Mouse (Mus musculus) heart, embryonic 11.5 days (tissue): ENCODE data around the gene Padi1. TPM values are rescaled to one million over a fixed set of nuclear protein-coding genes. Genes with fewer than 3 reads are reported as not detected.
A peak's percentile ranks its signal among the peaks of the same experiment; 100 is the strongest.

Experiments used
- ATAC-seq: fragments of 200-750 bp; cut with Nextera tagmentation; replicated peaks from 2 replicates; pipeline ENCODE4 v1.8.0; 2017; ENCODE audit warnings: moderate library complexity; ENCODE audit not compliant: insufficient number of reproducible peaks, low FRiP score, low TSS enrichment
- H3K27ac ChIP-seq: fragments of 300-500 bp; sonication (generic); 2 replicates; pipeline ENCODE4 v1.5.1; 2014; ENCODE audit warnings: mild to moderate bottlenecking, low read depth, low read length
- H3K27me3 ChIP-seq: fragments of 300-500 bp; sonication (generic); 2 replicates; pipeline ENCODE4 v1.6.1; 2014; ENCODE audit warnings: mild to moderate bottlenecking, low read length, mixed read lengths; ENCODE audit not compliant: control insufficient read depth, insufficient read depth
- H3K36me3 ChIP-seq: fragments of 300-500 bp; sonication (generic); 2 replicates; pipeline ENCODE4 v1.6.1; 2014; ENCODE audit warnings: mild to moderate bottlenecking, low read length, moderate library complexity, mixed read lengths; ENCODE audit not compliant: control insufficient read depth, insufficient read depth
- H3K4me1 ChIP-seq: fragments of 300-500 bp; sonication (generic); 2 replicates; pipeline ENCODE4 v1.6.1; 2014; ENCODE audit warnings: low read length; ENCODE audit not compliant: control insufficient read depth, insufficient read depth
- H3K4me2 ChIP-seq: fragments of 300-500 bp; sonication (generic); 2 replicates; pipeline ENCODE4 v1.6.1; 2014; ENCODE audit warnings: mild to moderate bottlenecking, moderate library complexity
- H3K4me3 ChIP-seq: fragments of 300-500 bp; sonication (generic); 2 replicates; pipeline ENCODE4 v1.5.1; 2014; ENCODE audit warnings: low read depth, low read length
- H3K9ac ChIP-seq: fragments of 300-500 bp; sonication (generic); 2 replicates; pipeline ENCODE4 v1.6.1; 2014; ENCODE audit warnings: mild to moderate bottlenecking, low read depth, low read length, moderate library complexity
- H3K9me3 ChIP-seq: fragments of 300-500 bp; sonication (generic); replicated peaks from 2 replicates; pipeline ENCODE4 v1.6.1; 2016; ENCODE audit warnings: low read length; ENCODE audit not compliant: control insufficient read depth
- WGBS: fragments of 180-500 bp; shearing (Covaris S2); extraction: QIAGEN DNeasy Blood & Tissue Kit; methylation state at CpG from one replicate; pipeline ENCODE4 v1.1.7; 2014; ENCODE audit not compliant: insufficient replicate concordance; 5-methylcytosine and 5-hydroxymethylcytosine counted together
- polyA plus RNA-seq: library from polyadenylated mRNA; unstranded; fragments of >200 nt; fragmentation: Nextera tagmentation; extraction: Ambion mirVana; gene quantifications from 2 replicates; pipeline ENCODE4 v1.2.1, GENCODE M21; 2014

The Padi1 gene
- polyA plus RNA-seq, 1 experiment from 2014 or later = 0.19 TPM

GRCm38 (mm10) chr4:140812191-140812590 lies 33.4 kb downstream of the Padi1 start:
- H3K4me1 ChIP-seq = peaks cover 54% of the 10 kb centered on the region
- 11% methylated on average over 8 of the region's 8 CpGs for WGBS
- H3K9me3 ChIP-seq = no peaks in the 10 kb centered on the region
- no peaks in the 10 kb centered on the region for H3K36me3 ChIP-seq
- peak overlapping the region; percentile 49 for H3K4me2 ChIP-seq
- peak overlapping the region; percentile 38; the same call in 1 of the 2 replicates for H3K27ac ChIP-seq
- no peak overlapping the region for H3K9ac ChIP-seq
- 0 out of 2 replicates have a peak, but pooled peaks have one; percentile 28 for ATAC-seq
- 0 out of 2 replicates have a peak, but pooled peaks cover 3% of the 10 kb centered on the region for H3K27me3 ChIP-seq
- no peak overlapping the region for H3K4me3 ChIP-seq

- Histone ChIP-seq H3K4me3 (no peak within 1 kb of the TSS), H3K4me2 (no peak within 1 kb of the TSS), H3K36me3 (no peaks in the 10 kb centered on the region), H3K27ac (no peak within 1 kb of the TSS), H3K9me3 (no peaks in the 10 kb centered on the region), H3K4me1 (peaks cover 39% of the 10 kb centered on the region), H3K27me3 (0 out of 2 replicates have a peak, but pooled peaks cover 3% of the 10 kb centered on the region), H3K9ac (no peak within 1 kb of the TSS)
- WGBS = 70% methylated on average over 16 of the region's 16 CpGs
- no peak for ATAC-seq
Observed at GRCm38 (mm10) chr4:140810458-140811260, 34.9 kb downstream of the Padi1 start, which contains the start of gene Padi3. Gene Padi3 (minus strand): TSS chr4:140810648.

GRCm38 (mm10) chr4:140809118-140809517 lies 36.5 kb downstream of the Padi1 start:
- Histone ChIP-seq H3K4me2 (no peak overlapping the region), H3K36me3 (no peaks in the 10 kb centered on the region), H3K4me3 (no peak overlapping the region), H3K9me3 (no peaks in the 10 kb centered on the region), H3K4me1 (peaks cover 30% of the 10 kb centered on the region), H3K27me3 (0 out of 2 replicates have a peak, but pooled peaks cover 3% of the 10 kb centered on the region), H3K9ac (no peak overlapping the region), H3K27ac (no peak overlapping the region)
- no peak for ATAC-seq
- WGBS = 27% methylated on average over 8 of the region's 8 CpGs

GRCm38 (mm10) chr4:140804601-140805000 lies 41.0 kb downstream of the Padi1 start:
- Histone ChIP-seq H3K4me1 (no peaks in the 10 kb centered on the region), H3K4me3 (no peak overlapping the region), H3K4me2 (no peak overlapping the region), H3K27me3 (no peaks in the 10 kb centered on the region), H3K36me3 (no peaks in the 10 kb centered on the region), H3K9ac (no peak overlapping the region), H3K9me3 (no peaks in the 10 kb centered on the region), H3K27ac (no peak overlapping the region)
- ATAC-seq = no peak
- 72% methylated on average over 9 of the region's 9 CpGs for WGBS

GRCm38 (mm10) chr4:140801364-140801763 lies 44.2 kb downstream of the Padi1 start:
- no peak overlapping the region for H3K9ac ChIP-seq
- ATAC-seq = no peak
- no peak overlapping the region for H3K4me2 ChIP-seq
- no peak overlapping the region for H3K27ac ChIP-seq
- 57% methylated on average over 3 of the region's 3 CpGs for WGBS
- no peaks in the 10 kb centered on the region for H3K36me3 ChIP-seq
- no peaks in the 10 kb centered on the region for H3K4me1 ChIP-seq
- H3K4me3 ChIP-seq = no peak overlapping the region
- H3K27me3 ChIP-seq = no peaks in the 10 kb centered on the region
- no peaks in the 10 kb centered on the region for H3K9me3 ChIP-seq

GRCm38 (mm10) chr4:140796786-140797185 lies 48.8 kb downstream of the Padi1 start:
- Histone ChIP-seq H3K9me3 (no peaks in the 10 kb centered on the region), H3K4me1 (no peaks in the 10 kb centered on the region), H3K9ac (no peak overlapping the region), H3K4me3 (no peak overlapping the region), H3K27me3 (no peaks in the 10 kb centered on the region), H3K27ac (no peak overlapping the region), H3K36me3 (no peaks in the 10 kb centered on the region), H3K4me2 (no peak overlapping the region)
- WGBS = 84% methylated on average over 3 of the region's 3 CpGs
- ATAC-seq = no peak

GRCm38 (mm10) chr4:140794678-140795077 lies 50.9 kb downstream of the Padi1 start:
- H3K27ac ChIP-seq = no peak overlapping the region
- H3K9me3 ChIP-seq = no peaks in the 10 kb centered on the region
- no peaks in the 10 kb centered on the region for H3K36me3 ChIP-seq
- H3K4me3 ChIP-seq = no peak overlapping the region
- H3K9ac ChIP-seq = no peak overlapping the region
- no peak for ATAC-seq
- no peaks in the 10 kb centered on the region for H3K27me3 ChIP-seq
- peaks cover 6% of the 10 kb centered on the region; the same call in 1 of the 2 replicates for H3K4me1 ChIP-seq
- 88% methylated on average over 9 of the region's 9 CpGs for WGBS
- H3K4me2 ChIP-seq = no peak overlapping the region

GRCm38 (mm10) chr4:140793795-140794194 lies 51.8 kb downstream of the Padi1 start:
- no peak overlapping the region for H3K4me3 ChIP-seq
- H3K9me3 ChIP-seq = no peaks in the 10 kb centered on the region
- H3K4me2 ChIP-seq = no peak overlapping the region
- WGBS = 64% methylated on average over 9 of the region's 9 CpGs
- no peaks in the 10 kb centered on the region for H3K27me3 ChIP-seq
- no peak for ATAC-seq
- H3K36me3 ChIP-seq = no peaks in the 10 kb centered on the region
- no peak overlapping the region for H3K9ac ChIP-seq
- no peak overlapping the region for H3K27ac ChIP-seq
- H3K4me1 ChIP-seq = peaks cover 6% of the 10 kb centered on the region; the same call in 1 of the 2 replicates
